Mouse (Mus musculus): Measurements from ENCODE around the gene Rufy2. TPM values are rescaled to one million over a fixed set of nuclear protein-coding genes. Genes with fewer than 3 reads are reported as not detected.
"Not testable (repeated sequence)": the region's sequence is repeated elsewhere in the genome, so short reads cannot be mapped to it uniquely, and the experiment has no call there.

The Rufy2 gene
- polyA plus RNA-seq, 1 experiment from 2014 or later, result 61.5 TPM

GRCm38 (mm10) chr10:63028396-63028795 lies 48.4 kb downstream of the Rufy2 start:
- WGBS, result 43% methylated on average over 4 of the region's 4 CpGs
- no peak for ATAC-seq (ENCODE audit: low FRiP score)
- Histone ChIP-seq H3K9me3 (replicated peaks) (no peaks in the 10 kb centered on the region), H3K27ac (replicated peaks) (peak overlapping the region; percentile 51; the same call in 1 of the 2 replicates), H3K4me2 (no peak overlapping the region), H3K4me1 (peaks cover 31% of the 10 kb centered on the region), H3K27me3 (replicated peaks) (no peaks in the 10 kb centered on the region), H3K9ac (replicated peaks) (no peak overlapping the region), H3K36me3 (no peaks in the 10 kb centered on the region), H3K4me3 (replicated peaks) (no peak overlapping the region)

GRCm38 (mm10) chr10:63032267-63032666 lies 52.2 kb downstream of the Rufy2 start:
- no peak overlapping the region for H3K4me3 ChIP-seq (replicated peaks)
- no peaks in the 10 kb centered on the region for H3K36me3 ChIP-seq
- H3K4me2 ChIP-seq, result no peak overlapping the region
- H3K9ac ChIP-seq (replicated peaks), result no peak overlapping the region
- 85% methylated on average over 3 of the region's 3 CpGs for WGBS
- no peaks in the 10 kb centered on the region for H3K9me3 ChIP-seq (replicated peaks)
- H3K27ac ChIP-seq (replicated peaks), result no peak overlapping the region
- no peaks in the 10 kb centered on the region for H3K27me3 ChIP-seq (replicated peaks)
- ATAC-seq (ENCODE audit: low FRiP score), result no peak
- H3K4me1 ChIP-seq, result 0 out of 2 replicates have a peak, but pooled peaks cover 6% of the 10 kb centered on the region

DNA sequence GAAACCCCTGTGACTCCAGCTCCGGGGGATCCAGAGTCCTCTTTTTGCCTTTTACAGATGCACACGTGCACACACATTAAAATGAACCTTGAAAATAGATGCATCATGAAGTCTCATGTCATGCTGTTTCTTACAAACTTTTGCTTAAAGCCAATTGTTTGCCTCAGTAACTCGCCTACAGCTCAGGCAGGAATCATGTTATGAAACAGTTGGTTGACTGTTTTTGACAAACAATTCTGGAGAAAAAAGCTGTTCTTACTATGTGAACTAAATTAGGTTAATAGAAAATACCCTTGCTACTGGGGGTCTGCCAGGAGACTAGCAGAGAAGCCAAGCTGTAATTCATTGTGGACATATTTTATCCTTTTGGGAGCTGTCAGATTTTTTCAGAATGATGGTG lies 52.9 kb downstream of the Rufy2 start:
- Histone ChIP-seq H3K9me3 (replicated peaks) (no peaks in the 10 kb centered on the region), H3K27me3 (replicated peaks) (no peaks in the 10 kb centered on the region), H3K4me1 (0 out of 2 replicates have a peak, but pooled peaks cover 6% of the 10 kb centered on the region), H3K4me2 (no peak overlapping the region), H3K36me3 (no peaks in the 10 kb centered on the region), H3K4me3 (replicated peaks) (no peak overlapping the region), H3K9ac (replicated peaks) (no peak overlapping the region), H3K27ac (replicated peaks) (no peak overlapping the region)
- no peak for ATAC-seq (ENCODE audit: low FRiP score)
- WGBS, result 69% methylated on average over 3 of the region's 3 CpGs

GRCm38 (mm10) chr10:63038571-63039320 lies 58.7 kb downstream of the Rufy2 start:
- no peak for ATAC-seq (ENCODE audit: low FRiP score)
- H3K36me3 ChIP-seq, result no peaks in the 10 kb centered on the region

GRCm38 (mm10) chr10:63039867-63040628 lies 60.0 kb downstream of the Rufy2 start:
- H3K9me3 ChIP-seq (replicated peaks), result no peaks in the 10 kb centered on the region
- no peak overlapping the region for H3K27ac ChIP-seq (replicated peaks)
- H3K36me3 ChIP-seq, result no peaks in the 10 kb centered on the region
- no peaks in the 10 kb centered on the region for H3K4me1 ChIP-seq
- no peak overlapping the region for H3K4me3 ChIP-seq (replicated peaks)
- no peak overlapping the region for H3K4me2 ChIP-seq
- H3K9ac ChIP-seq (replicated peaks), result no peak overlapping the region
- 86% methylated on average over 5 of the region's 5 CpGs for WGBS
- ATAC-seq (ENCODE audit: low FRiP score), result no peak
- no peaks in the 10 kb centered on the region for H3K27me3 ChIP-seq (replicated peaks)

More at GRCm38 (mm10) chr10:63038571-63039320, 58.7 kb downstream of the Rufy2 start:
- no peaks in the 10 kb centered on the region for H3K9me3 ChIP-seq (replicated peaks)
- H3K4me2 ChIP-seq, result no peak overlapping the region
- no peak overlapping the region for H3K9ac ChIP-seq (replicated peaks)
- no peaks in the 10 kb centered on the region for H3K27me3 ChIP-seq (replicated peaks)
- H3K4me1 ChIP-seq, result no peaks in the 10 kb centered on the region
- 61% methylated on average over 14 of the region's 14 CpGs for whole genome bisulfite sequencing
- no peak overlapping the region for H3K27ac ChIP-seq (replicated peaks)
- H3K4me3 ChIP-seq (replicated peaks), result no peak overlapping the region

DNA sequence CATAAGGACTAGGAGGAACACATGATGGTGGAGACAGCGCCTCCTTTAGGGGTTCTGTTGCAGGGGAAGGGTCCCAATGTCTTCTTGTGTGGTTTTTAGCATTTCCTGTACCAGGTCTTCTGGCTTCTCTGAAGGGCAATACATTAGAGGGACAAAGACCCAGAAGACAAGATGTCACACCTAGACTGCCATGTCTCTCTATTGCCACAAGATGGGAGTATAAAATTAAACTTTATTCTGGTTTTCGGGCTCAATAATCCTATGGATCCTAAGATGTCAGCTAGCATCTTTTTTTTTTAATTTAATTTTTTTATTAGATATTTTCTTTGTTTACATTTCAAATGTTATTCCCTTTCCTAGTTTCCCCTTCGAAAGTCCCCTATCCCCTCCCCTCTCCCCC lies 63.1 kb downstream of the Rufy2 start:
- no peak overlapping the region for H3K9ac ChIP-seq (replicated peaks)
- no peak overlapping the region for H3K4me2 ChIP-seq
- H3K4me1 ChIP-seq, result no peaks in the 10 kb centered on the region
- H3K36me3 ChIP-seq, result no peaks in the 10 kb centered on the region
- no peak overlapping the region for H3K4me3 ChIP-seq (replicated peaks)
- ATAC-seq (ENCODE audit: low FRiP score), result no peak
- H3K27ac ChIP-seq (replicated peaks), result no peak overlapping the region
- WGBS, result 73% methylated on average over 3 of the region's 3 CpGs
- H3K27me3 ChIP-seq (replicated peaks), result no peaks in the 10 kb centered on the region
- no peaks in the 10 kb centered on the region for H3K9me3 ChIP-seq (replicated peaks)

GRCm38 (mm10) chr10:63047751-63048150 lies 67.7 kb downstream of the Rufy2 start:
- Histone ChIP-seq H3K9ac (replicated peaks) (no peak overlapping the region), H3K4me2 (no peak overlapping the region), H3K27me3 (replicated peaks) (no peaks in the 10 kb centered on the region), H3K9me3 (replicated peaks) (no peaks in the 10 kb centered on the region), H3K4me3 (replicated peaks) (no peak overlapping the region), H3K4me1 (no peaks in the 10 kb centered on the region), H3K27ac (replicated peaks) (no peak overlapping the region), H3K36me3 (no peaks in the 10 kb centered on the region)
- WGBS, result 88% methylated on average over 8 of the region's 8 CpGs
- ATAC-seq (ENCODE audit: low FRiP score), result no peak

DNA sequence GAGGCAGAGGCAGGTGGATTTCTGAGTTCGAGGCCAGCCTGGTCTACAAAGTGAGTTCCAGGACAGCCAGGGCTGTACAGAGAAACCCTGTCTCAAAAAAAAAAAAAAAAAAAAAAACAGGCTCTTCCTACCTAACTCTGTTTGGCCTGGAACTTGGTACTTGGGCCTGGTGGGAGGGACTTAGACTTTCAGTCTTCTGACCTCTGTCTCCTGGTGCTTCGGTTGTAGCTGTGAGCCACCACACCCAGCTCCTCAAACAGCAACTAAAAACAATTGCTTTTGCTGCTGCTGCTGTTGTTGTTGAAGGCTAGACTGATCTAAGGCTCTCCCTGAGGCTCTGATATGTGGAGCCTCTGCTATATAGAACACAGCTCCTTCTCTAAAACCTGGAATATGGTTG lies 69.1 kb downstream of the Rufy2 start:
- Histone ChIP-seq H3K27me3 (replicated peaks) (no peaks in the 10 kb centered on the region), H3K36me3 (no peaks in the 10 kb centered on the region), H3K4me3 (replicated peaks) (no peak overlapping the region), H3K27ac (replicated peaks) (no peak overlapping the region), H3K4me1 (no peaks in the 10 kb centered on the region), H3K4me2 (no peak overlapping the region), H3K9ac (replicated peaks) (no peak overlapping the region), H3K9me3 (replicated peaks) (no peaks in the 10 kb centered on the region)
- WGBS, result 94% methylated on average over 2 of the region's 2 CpGs
- no peak for ATAC-seq (ENCODE audit: low FRiP score)

- Histone ChIP-seq H3K4me1 (no peaks in the 10 kb centered on the region), H3K27me3 (replicated peaks) (no peaks in the 10 kb centered on the region), H3K36me3 (no peaks in the 10 kb centered on the region), H3K4me2 (no peak overlapping the region), H3K9me3 (replicated peaks) (no peaks in the 10 kb centered on the region), H3K4me3 (replicated peaks) (no peak overlapping the region), H3K27ac (replicated peaks) (no peak overlapping the region), H3K9ac (replicated peaks) (no peak overlapping the region)
- WGBS, result 78% methylated on average over 7 of the region's 7 CpGs
- no peak for ATAC-seq (ENCODE audit: low FRiP score)
Observed at GRCm38 (mm10) chr10:63051267-63051666, 71.2 kb downstream of the Rufy2 start.

DNA sequence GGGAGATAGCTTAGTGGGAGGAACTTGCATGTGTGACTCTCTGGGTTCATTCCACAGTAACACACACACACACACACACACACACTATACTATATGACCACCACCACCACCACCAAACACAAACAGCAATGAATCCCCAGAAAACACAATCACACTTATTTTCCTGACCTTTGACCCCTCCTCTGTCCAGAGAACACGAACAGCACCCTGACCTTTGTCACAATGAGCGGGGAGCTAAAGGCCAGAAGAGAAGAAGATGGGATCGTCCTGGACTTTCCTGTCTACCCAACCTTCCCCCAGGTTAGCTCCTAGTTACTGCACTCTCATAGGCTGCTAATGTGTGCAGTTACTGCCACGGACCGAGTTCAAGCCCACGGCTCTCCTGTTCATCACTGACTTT lies 72.0 kb downstream of the Rufy2 start:
- ATAC-seq (ENCODE audit: low FRiP score), result no peak
- 83% methylated on average over 6 of the region's 6 CpGs for WGBS

DNA sequence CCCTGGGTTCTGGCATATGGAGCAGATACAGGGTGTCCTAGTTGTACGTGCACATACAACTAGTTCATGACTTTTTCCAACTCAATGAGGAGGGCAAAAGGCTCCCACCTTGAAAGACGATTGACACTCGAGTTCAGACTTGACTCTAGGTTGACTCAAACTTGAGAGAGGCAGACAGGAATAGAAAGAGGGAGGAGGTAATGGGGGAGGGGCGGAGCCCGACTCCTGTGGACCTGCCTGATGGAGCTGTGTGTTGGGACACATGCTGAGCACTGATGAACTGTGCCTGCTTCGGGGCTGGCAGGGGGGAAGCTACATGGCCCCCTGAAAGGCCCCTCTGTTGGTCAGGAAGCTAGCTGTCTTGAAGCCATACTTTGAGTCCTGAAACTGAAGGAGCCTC lies 73.0 kb downstream of the Rufy2 start:
- Histone ChIP-seq H3K4me2 (no peak overlapping the region), H3K9ac (replicated peaks) (no peak overlapping the region), H3K36me3 (no peaks in the 10 kb centered on the region), H3K4me3 (replicated peaks) (no peak overlapping the region), H3K27ac (replicated peaks) (no peak overlapping the region), H3K9me3 (replicated peaks) (no peaks in the 10 kb centered on the region), H3K27me3 (replicated peaks) (no peaks in the 10 kb centered on the region), H3K4me1 (no peaks in the 10 kb centered on the region)
- WGBS, result 58% methylated on average over 6 of the region's 6 CpGs
- ATAC-seq (ENCODE audit: low FRiP score), result no peak

More for the DNA sequence above, 72.0 kb downstream of the Rufy2 start:
- no peak overlapping the region for H3K4me2 ChIP-seq
- no peaks in the 10 kb centered on the region for H3K36me3 ChIP-seq
- H3K4me3 ChIP-seq (replicated peaks), result no peak overlapping the region
- H3K27me3 ChIP-seq (replicated peaks), result no peaks in the 10 kb centered on the region
- no peaks in the 10 kb centered on the region for H3K4me1 ChIP-seq
- no peaks in the 10 kb centered on the region for H3K9me3 ChIP-seq (replicated peaks)
- no peak overlapping the region for H3K27ac ChIP-seq (replicated peaks)
- no peak overlapping the region for H3K9ac ChIP-seq (replicated peaks)

DNA sequence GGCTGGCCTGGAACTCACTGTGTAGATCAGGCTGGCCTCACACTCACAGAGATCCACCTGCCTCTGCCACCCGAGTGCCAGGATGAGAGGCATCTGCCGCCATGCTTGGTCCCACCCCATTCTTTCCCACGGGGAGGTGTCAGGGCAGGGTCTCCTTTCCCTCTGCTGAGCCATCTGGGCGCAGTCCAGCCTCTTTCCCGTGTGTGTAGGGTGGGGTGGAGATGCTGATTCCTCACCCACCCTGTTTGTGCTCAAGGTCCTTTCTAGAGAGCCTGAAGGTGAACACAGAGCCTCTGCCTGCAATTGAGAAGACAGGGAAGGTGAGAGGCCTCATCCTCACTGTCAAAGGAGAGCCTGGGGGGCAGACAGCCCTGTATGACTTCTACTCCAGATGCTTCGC lies 74.0 kb downstream of the Rufy2 start:
- WGBS, result 92% methylated on average over 6 of the region's 6 CpGs

More for the DNA sequence above, 74.0 kb downstream of the Rufy2 start:
- not testable (repeated sequence) for H3K27ac ChIP-seq (replicated peaks); H3K9ac ChIP-seq (replicated peaks); H3K4me2 ChIP-seq; H3K4me1 ChIP-seq; H3K9me3 ChIP-seq (replicated peaks); H3K4me3 ChIP-seq (replicated peaks); H3K27me3 ChIP-seq (replicated peaks); H3K36me3 ChIP-seq; ATAC-seq (ENCODE audit: low FRiP score)
